9 mouse cellular contexts compared by ENCODE assay signal in genomic region chr10:108537641-108538040, GRCm38 (mm10).
DNase-seq lines count a peak whose midpoint lies in the region; ATAC-seq lines count a peak whose summit lies in the region.
"Had no signal": no experiment of that assay in that cellular context is flagged by ENCODE, and none has a peak within 500 bp of the region (broad histone marks: within the 10 kb centered on the region; RNA-seq: fewer than 3 reads in every experiment).

No protein-coding gene starts in this region.

- peak; percentile 38; the same call in 1 of the 2 replicates for ATAC-seq in frontal cortex, adult (ENCODE audit: low TSS enrichment)
- ATAC-seq in heart, embryonic 15.5 days (replicated peaks; ENCODE audit: insufficient number of reproducible peaks, insufficient read depth, low FRiP score, low read depth) = peak; percentile 54
- 0 out of 2 replicates have a peak, but pooled peaks have one; percentile 41 for ATAC-seq in liver, embryonic 11.5 days (replicated peaks; ENCODE audit: low FRiP score)
- peak; percentile 71; the same call in 1 of the 2 replicates for ATAC-seq in stomach, embryonic 16.5 days (ENCODE audit: insufficient read depth, low FRiP score)

- H3K36me3 ChIP-seq in heart, embryonic 15.5 days = no peaks in the 10 kb centered on the region
- no peaks in the 10 kb centered on the region for H3K36me3 ChIP-seq in liver, embryonic 11.5 days (ENCODE audit: control insufficient read depth, insufficient read depth, low read length)
- H3K36me3 ChIP-seq in stomach, embryonic 16.5 days (ENCODE audit: control insufficient read depth, insufficient read depth, low read length) = no peaks in the 10 kb centered on the region
- H3K36me3 ChIP-seq: G1E had no signal

- no peaks in the 10 kb centered on the region for H3K9me3 ChIP-seq in heart, embryonic 15.5 days (replicated peaks)
- H3K9me3 ChIP-seq in liver, embryonic 11.5 days (ENCODE audit: control insufficient read depth, low read length) = no peaks in the 10 kb centered on the region
- H3K9me3 ChIP-seq in stomach, embryonic 16.5 days (replicated peaks; ENCODE audit: control insufficient read depth, low read length) = no peaks in the 10 kb centered on the region
- H3K9me3 ChIP-seq: G1E had no signal

- no peaks in the 10 kb centered on the region for H3K27me3 ChIP-seq in heart, embryonic 15.5 days
- no peaks in the 10 kb centered on the region for H3K27me3 ChIP-seq in liver, embryonic 11.5 days (replicated peaks; ENCODE audit: control insufficient read depth, insufficient read depth, low read length)
- H3K27me3 ChIP-seq in stomach, embryonic 16.5 days (ENCODE audit: control insufficient read depth, insufficient read depth, low read length) = no peaks in the 10 kb centered on the region

- no peak for DNase-seq in frontal cortex, postnatal 25 days (ENCODE audit: low spot score in 2 of 2)
- DNase-seq in WW6 (ENCODE audit: low read depth, low spot score) = peak; percentile 26
- no peak for DNase-seq in liver, embryonic 11.5 days (ENCODE audit: low spot score)
- DNase-seq in layer of hippocampus, adult 8-10 months (ENCODE audit: low spot score in 2 of 2) = no peak
- DNase-seq in cerebellum, postnatal 25 days = no peak

- H3K27ac ChIP-seq in heart, embryonic 15.5 days = no peak overlapping the region
- H3K27ac ChIP-seq in liver, embryonic 11.5 days (ENCODE audit: low read depth, low read length) = no peak overlapping the region
- H3K27ac ChIP-seq in stomach, embryonic 16.5 days (ENCODE audit: low read length) = no peak overlapping the region

- no peak overlapping the region for H3K4me3 ChIP-seq in heart, embryonic 15.5 days
- H3K4me3 ChIP-seq in liver, embryonic 11.5 days (ENCODE audit: low read depth, low read length) = no peak overlapping the region
- H3K4me3 ChIP-seq in stomach, embryonic 16.5 days (replicated peaks; ENCODE audit: low read length) = no peak overlapping the region

- peaks cover 14% of the 10 kb centered on the region for H3K4me1 ChIP-seq in heart, embryonic 15.5 days (replicated peaks)
- H3K4me1 ChIP-seq in liver, embryonic 11.5 days (replicated peaks; ENCODE audit: control insufficient read depth, insufficient read depth, low read length) = no peaks in the 10 kb centered on the region
- 0 out of 2 replicates have a peak, but pooled peaks cover 4% of the 10 kb centered on the region for H3K4me1 ChIP-seq in stomach, embryonic 16.5 days (ENCODE audit: control insufficient read depth, insufficient read depth, low read length)

- 48% methylated on average over 9 of the region's 9 CpGs for WGBS in heart, embryonic 15.5 days
- 61% methylated on average over 9 of the region's 9 CpGs for WGBS in liver, embryonic 11.5 days
- 57% methylated on average over 9 of the region's 9 CpGs for WGBS in stomach, embryonic 16.5 days

- H3K9ac ChIP-seq in heart, embryonic 15.5 days = no peak overlapping the region
- H3K9ac ChIP-seq in liver, embryonic 11.5 days (ENCODE audit: low read depth, low read length) = no peak overlapping the region
- no peak overlapping the region for H3K9ac ChIP-seq in stomach, embryonic 16.5 days (ENCODE audit: low read length)

- no peak overlapping the region for H3K4me2 ChIP-seq in heart, embryonic 15.5 days
- no peak overlapping the region for H3K4me2 ChIP-seq in liver, embryonic 11.5 days
- no peak overlapping the region for H3K4me2 ChIP-seq in stomach, embryonic 16.5 days (ENCODE audit: low read depth, low read length)
